ENCODE assay signal across 1 mouse cellular context in the genomic region with DNA sequence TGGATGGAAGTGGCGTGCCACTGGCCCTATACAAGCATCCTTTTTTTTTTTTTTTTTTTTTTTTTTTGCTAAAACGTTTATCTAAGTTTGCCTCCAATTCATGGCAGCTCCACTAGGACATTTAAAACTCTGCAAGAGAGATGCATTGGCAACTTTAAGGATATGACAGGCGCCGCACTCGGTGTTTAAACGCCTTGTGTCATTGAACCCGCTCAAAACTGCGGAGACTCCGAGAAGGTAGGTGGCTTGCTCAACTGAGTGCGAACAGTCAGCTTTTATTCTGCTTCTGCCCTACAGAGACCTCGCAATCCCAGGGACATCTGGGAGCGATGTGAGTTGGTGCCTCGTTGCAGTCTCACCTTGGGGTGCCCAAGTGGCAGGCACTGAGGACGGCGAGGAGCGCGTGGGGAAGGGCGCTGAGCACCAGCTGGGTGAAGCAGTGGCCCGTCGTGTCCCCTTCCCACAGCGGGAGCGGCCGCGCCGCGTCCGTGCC.
TF ChIP-seq lines count a peak whose summit lies in the region.

No protein-coding gene starts in this region.

TF ChIP-seq in CH12.LX, 34 proteins besides CTCF, POLR2A, EP300 and RAD21:
- TF ChIP-seq SIN3A (IDR thresholded peaks at IDR 0.05; ENCODE audit: low read length) (no peak), CHD1 (IDR thresholded peaks at IDR 0.05; ENCODE audit: low read depth, low read length) (no peak), BHLHE40 (IDR thresholded peaks at IDR 0.05; ENCODE audit: low read depth, low read length) (no peak), ELF1 (IDR thresholded peaks at IDR 0.05; ENCODE audit: low read depth, low read length) (no peak), MAX (IDR thresholded peaks at IDR 0.05; ENCODE audit: low read length) (no peak), MEF2A (IDR thresholded peaks at IDR 0.05; ENCODE audit: borderline replicate concordance, low read depth, low read length) (no peak), MYC (IDR thresholded peaks at IDR 0.05; ENCODE audit: low read depth, low read length) (no peak), JUN (IDR thresholded peaks at IDR 0.05; ENCODE audit: insufficient read depth, low read depth, low read length) (no peak), MAZ (IDR thresholded peaks at IDR 0.05; ENCODE audit: low read depth, low read length) (no peak), USF1 (IDR thresholded peaks at IDR 0.05; ENCODE audit: low read depth, low read length) (no peak), E2F4 (IDR thresholded peaks at IDR 0.05; ENCODE audit: insufficient replicate concordance, low read depth, low read length) (no peak), PAX5 (IDR thresholded peaks at IDR 0.05; ENCODE audit: low read length) (no peak), NELFE (IDR thresholded peaks at IDR 0.05; ENCODE audit: low read depth, low read length) (no peak), IRF4 (IDR thresholded peaks at IDR 0.05; ENCODE audit: low read depth, low read length) (no peak), ZC3H11A (IDR thresholded peaks at IDR 0.05; ENCODE audit: low read depth, low read length) (no peak), TCF12 (IDR thresholded peaks at IDR 0.05; ENCODE audit: low read depth, low read length) (no peak), ETS1 (conservative IDR thresholded peaks at IDR 0.05; ENCODE audit: low read depth, low read length) (no peak), UBTF (IDR thresholded peaks at IDR 0.05; ENCODE audit: low read depth, low read length) (no peak), NRF1 (IDR thresholded peaks at IDR 0.05; ENCODE audit: low read depth, low read length) (no peak)
